Mouse (Mus musculus): ENCODE data around the gene Iqcj. TPM values are rescaled to one million over a fixed set of nuclear protein-coding genes. Genes with fewer than 3 reads are reported as not detected.

Gene Iqcj
- total RNA-seq, 1 experiment, result not detected

- TF ChIP-seq ZNF384 (IDR thresholded peaks at IDR 0.05; ENCODE audit: low read depth, low read length) (no peak), MAFK (IDR thresholded peaks at IDR 0.05; ENCODE audit: insufficient read depth, low read depth, low read length) (no peak), CHD2 (IDR thresholded peaks at IDR 0.05; ENCODE audit: low read depth, low read length) (no peak), HCFC1 (IDR thresholded peaks at IDR 0.05; ENCODE audit: borderline replicate concordance, insufficient read depth, low read length) (no peak), ZC3H11A (IDR thresholded peaks at IDR 0.05; ENCODE audit: borderline replicate concordance, low read depth, low read length) (no peak)
- in situ Hi-C loops (cut with MboI; ENCODE audit: low sequenced_read_pairs in 2 of 2, unreplicated experiment in 2 of 2), result no loop called here
- Histone ChIP-seq H3K27ac (ENCODE audit: insufficient read depth, low read depth, low read length, poor library complexity, severe bottlenecking) (no peak overlapping the region), H3K4me1 (ENCODE audit: control insufficient read depth in 2 of 2, insufficient read depth in 2 of 2, low read length in 2 of 2, poor library complexity in 1 of 2) (no peaks in the 10 kb centered on the region), H3K9ac (ENCODE audit: insufficient read depth, low read depth, low read length, poor library complexity, severe bottlenecking) (no peak overlapping the region), H3K4me3 (ENCODE audit: insufficient read depth in 1 of 2, low read depth in 1 of 2, low read length in 2 of 2, poor library complexity in 1 of 2, severe bottlenecking in 1 of 2) (no peak overlapping the region), H3K9me3 (ENCODE audit: control insufficient read depth, insufficient read depth, low read depth, low read length) (no peaks in the 10 kb centered on the region), H3K36me3 (ENCODE audit: control insufficient read depth, insufficient read depth, low read length, poor library complexity, severe bottlenecking) (no peaks in the 10 kb centered on the region)
- no peak for DNase-seq (ENCODE audit: low read depth, low spot score)
These were observed 748 bp downstream of the Iqcj start for GRCm38 (mm10) chr3:67892768-67893167.

- TF ChIP-seq ZC3H11A (IDR thresholded peaks at IDR 0.05; ENCODE audit: borderline replicate concordance, low read depth, low read length), result no peak
- no peak for TF ChIP-seq MAFK (IDR thresholded peaks at IDR 0.05; ENCODE audit: insufficient read depth, low read depth, low read length)
- TF ChIP-seq ZNF384 (IDR thresholded peaks at IDR 0.05; ENCODE audit: low read depth, low read length), result no peak
- no peak for TF ChIP-seq HCFC1 (IDR thresholded peaks at IDR 0.05; ENCODE audit: borderline replicate concordance, insufficient read depth, low read length)
- TF ChIP-seq CHD2 (IDR thresholded peaks at IDR 0.05; ENCODE audit: low read depth, low read length), result no peak
- no peak for DNase-seq (ENCODE audit: low read depth, low spot score)
- H3K4me1 ChIP-seq (ENCODE audit: control insufficient read depth in 2 of 2, insufficient read depth in 2 of 2, low read length in 2 of 2, poor library complexity in 1 of 2), result no peaks in the 10 kb centered on the region
- in situ Hi-C loops (cut with MboI; ENCODE audit: low sequenced_read_pairs in 2 of 2, unreplicated experiment in 2 of 2), result no loop called here
- H3K36me3 ChIP-seq (ENCODE audit: control insufficient read depth, insufficient read depth, low read length, poor library complexity, severe bottlenecking), result no peaks in the 10 kb centered on the region
- H3K9me3 ChIP-seq (ENCODE audit: control insufficient read depth, insufficient read depth, low read depth, low read length), result no peaks in the 10 kb centered on the region
- H3K4me3 ChIP-seq (ENCODE audit: insufficient read depth in 1 of 2, low read depth in 1 of 2, low read length in 2 of 2, poor library complexity in 1 of 2, severe bottlenecking in 1 of 2), result no peak overlapping the region
- no peak overlapping the region for H3K27ac ChIP-seq (ENCODE audit: insufficient read depth, low read depth, low read length, poor library complexity, severe bottlenecking)
- H3K9ac ChIP-seq (ENCODE audit: insufficient read depth, low read depth, low read length, poor library complexity, severe bottlenecking), result no peak overlapping the region
These were observed 10.5 kb downstream of the Iqcj start for GRCm38 (mm10) chr3:67902517-67902916.

- no peak overlapping the region for H3K9ac ChIP-seq (ENCODE audit: insufficient read depth, low read depth, low read length, poor library complexity, severe bottlenecking)
- in situ Hi-C loops (cut with MboI; ENCODE audit: low sequenced_read_pairs in 2 of 2, unreplicated experiment in 2 of 2), result no loop called here
- H3K36me3 ChIP-seq (ENCODE audit: control insufficient read depth, insufficient read depth, low read length, poor library complexity, severe bottlenecking), result no peaks in the 10 kb centered on the region
- H3K4me3 ChIP-seq (ENCODE audit: insufficient read depth in 1 of 2, low read depth in 1 of 2, low read length in 2 of 2, poor library complexity in 1 of 2, severe bottlenecking in 1 of 2), result no peak overlapping the region
- no peak for TF ChIP-seq CHD2 (IDR thresholded peaks at IDR 0.05; ENCODE audit: low read depth, low read length)
- TF ChIP-seq MAFK (IDR thresholded peaks at IDR 0.05; ENCODE audit: insufficient read depth, low read depth, low read length), result no peak
- TF ChIP-seq HCFC1 (IDR thresholded peaks at IDR 0.05; ENCODE audit: borderline replicate concordance, insufficient read depth, low read length), result no peak
- TF ChIP-seq ZC3H11A (IDR thresholded peaks at IDR 0.05; ENCODE audit: borderline replicate concordance, low read depth, low read length), result no peak
- no peak for TF ChIP-seq ZNF384 (IDR thresholded peaks at IDR 0.05; ENCODE audit: low read depth, low read length)
- DNase-seq (ENCODE audit: low read depth, low spot score), result no peak
- no peaks in the 10 kb centered on the region for H3K9me3 ChIP-seq (ENCODE audit: control insufficient read depth, insufficient read depth, low read depth, low read length)
- H3K4me1 ChIP-seq (ENCODE audit: control insufficient read depth in 2 of 2, insufficient read depth in 2 of 2, low read length in 2 of 2, poor library complexity in 1 of 2), result no peaks in the 10 kb centered on the region
- no peak overlapping the region for H3K27ac ChIP-seq (ENCODE audit: insufficient read depth, low read depth, low read length, poor library complexity, severe bottlenecking)
These were observed 16.6 kb downstream of the Iqcj start for GRCm38 (mm10) chr3:67908586-67908985.

- H3K4me1 ChIP-seq (ENCODE audit: control insufficient read depth in 2 of 2, insufficient read depth in 2 of 2, low read length in 2 of 2, poor library complexity in 1 of 2), result no peaks in the 10 kb centered on the region
- no peak for TF ChIP-seq MAFK (IDR thresholded peaks at IDR 0.05; ENCODE audit: insufficient read depth, low read depth, low read length)
- TF ChIP-seq ZNF384 (IDR thresholded peaks at IDR 0.05; ENCODE audit: low read depth, low read length), result no peak
- TF ChIP-seq ZC3H11A (IDR thresholded peaks at IDR 0.05; ENCODE audit: borderline replicate concordance, low read depth, low read length), result no peak
- no peak for TF ChIP-seq CHD2 (IDR thresholded peaks at IDR 0.05; ENCODE audit: low read depth, low read length)
- no peak for TF ChIP-seq HCFC1 (IDR thresholded peaks at IDR 0.05; ENCODE audit: borderline replicate concordance, insufficient read depth, low read length)
- in situ Hi-C loops (cut with MboI; ENCODE audit: low sequenced_read_pairs in 2 of 2, unreplicated experiment in 2 of 2), result no loop called here
- no peaks in the 10 kb centered on the region for H3K9me3 ChIP-seq (ENCODE audit: control insufficient read depth, insufficient read depth, low read depth, low read length)
- no peaks in the 10 kb centered on the region for H3K36me3 ChIP-seq (ENCODE audit: control insufficient read depth, insufficient read depth, low read length, poor library complexity, severe bottlenecking)
- H3K27ac ChIP-seq (ENCODE audit: insufficient read depth, low read depth, low read length, poor library complexity, severe bottlenecking), result no peak overlapping the region
- no peak overlapping the region for H3K4me3 ChIP-seq (ENCODE audit: insufficient read depth in 1 of 2, low read depth in 1 of 2, low read length in 2 of 2, poor library complexity in 1 of 2, severe bottlenecking in 1 of 2)
- no peak overlapping the region for H3K9ac ChIP-seq (ENCODE audit: insufficient read depth, low read depth, low read length, poor library complexity, severe bottlenecking)
- DNase-seq (ENCODE audit: low read depth, low spot score), result no peak
These were observed 26.1 kb downstream of the Iqcj start for GRCm38 (mm10) chr3:67918098-67918497.
